Mouse (Mus musculus): ENCODE data around the gene Arhgef40. TPM values are rescaled to one million over a fixed set of nuclear protein-coding genes. Genes with fewer than 3 reads are reported as not detected.

The Arhgef40 gene
- polyA plus RNA-seq, 1 experiment from 2014 or later = 116 TPM

GRCm38 (mm10) chr14:51986153-51986505 lies 1.6 kb downstream of the Arhgef40 start:
- Histone ChIP-seq H3K9ac (peak overlapping the region; percentile 88), H3K27ac (peak overlapping the region; percentile 89), H3K4me2 (peak overlapping the region; percentile 92), H3K27me3 (no peaks in the 10 kb centered on the region), H3K36me3 (replicated peaks) (peaks cover 44% of the 10 kb centered on the region), H3K4me3 (replicated peaks) (peak overlapping the region; percentile 73), H3K4me1 (peaks cover 46% of the 10 kb centered on the region), H3K9me3 (no peaks in the 10 kb centered on the region)
- no peak for ATAC-seq (ENCODE audit: low FRiP score)
- 1% methylated on average over 7 of the region's 7 CpGs for WGBS

GRCm38 (mm10) chr14:51987177-51987576 lies 2.7 kb downstream of the Arhgef40 start:
- H3K9me3 ChIP-seq = no peaks in the 10 kb centered on the region

DNA sequence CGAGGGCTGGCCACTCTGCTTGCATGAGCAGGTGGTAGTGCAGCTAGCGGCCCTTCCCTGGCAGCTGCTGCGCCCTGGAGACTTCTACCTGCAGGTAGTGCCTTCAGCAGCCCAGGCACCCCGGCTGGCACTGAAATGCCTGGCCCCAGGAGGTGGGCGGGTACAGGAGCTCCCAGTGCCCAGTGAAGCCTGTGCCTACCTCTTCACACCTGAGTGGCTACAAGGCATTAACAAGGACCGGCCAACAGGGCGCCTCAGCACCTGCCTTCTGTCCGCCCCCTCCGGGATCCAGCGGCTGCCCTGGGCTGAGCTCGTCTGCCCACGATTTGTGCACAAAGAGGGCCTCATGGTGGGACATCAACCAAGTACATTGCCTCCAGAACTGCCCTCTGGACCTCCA lies 4.2 kb downstream of the Arhgef40 start:
- Histone ChIP-seq H3K9ac (no peak overlapping the region), H3K27ac (no peak overlapping the region), H3K27me3 (no peaks in the 10 kb centered on the region), H3K4me1 (peaks cover 43% of the 10 kb centered on the region), H3K36me3 (replicated peaks) (peaks cover 66% of the 10 kb centered on the region), H3K9me3 (no peaks in the 10 kb centered on the region), H3K4me3 (replicated peaks) (no peak overlapping the region), H3K4me2 (no peak overlapping the region)
- WGBS = 80% methylated on average over 12 of the region's 12 CpGs
- no peak for ATAC-seq (ENCODE audit: low FRiP score)

More at GRCm38 (mm10) chr14:51987177-51987576, 2.7 kb downstream of the Arhgef40 start:
- H3K27ac ChIP-seq = no peak overlapping the region
- H3K4me1 ChIP-seq = peaks cover 46% of the 10 kb centered on the region
- H3K4me2 ChIP-seq = no peak overlapping the region
- 91% methylated on average over 6 of the region's 6 CpGs for WGBS
- no peak overlapping the region for H3K9ac ChIP-seq
- no peaks in the 10 kb centered on the region for H3K27me3 ChIP-seq
- no peak overlapping the region for H3K4me3 ChIP-seq (replicated peaks)
- H3K36me3 ChIP-seq (replicated peaks) = peaks cover 54% of the 10 kb centered on the region
- ATAC-seq (ENCODE audit: low FRiP score) = no peak

- no peaks in the 10 kb centered on the region for H3K9me3 ChIP-seq
- H3K4me2 ChIP-seq = no peak overlapping the region
- H3K4me3 ChIP-seq (replicated peaks) = no peak overlapping the region
- H3K4me1 ChIP-seq = peaks cover 36% of the 10 kb centered on the region
- no peaks in the 10 kb centered on the region for H3K27me3 ChIP-seq
- 0 out of 2 replicates have a peak overlapping the region, but pooled peaks have one; percentile 17 for H3K9ac ChIP-seq
- no peak for ATAC-seq (ENCODE audit: low FRiP score)
- 67% methylated on average over 12 of the region's 12 CpGs for WGBS
- H3K27ac ChIP-seq = no peak overlapping the region
- H3K36me3 ChIP-seq (replicated peaks) = peaks cover 74% of the 10 kb centered on the region
Measured at GRCm38 (mm10) chr14:51989461-51989970, 5.0 kb downstream of the Arhgef40 start.

DNA sequence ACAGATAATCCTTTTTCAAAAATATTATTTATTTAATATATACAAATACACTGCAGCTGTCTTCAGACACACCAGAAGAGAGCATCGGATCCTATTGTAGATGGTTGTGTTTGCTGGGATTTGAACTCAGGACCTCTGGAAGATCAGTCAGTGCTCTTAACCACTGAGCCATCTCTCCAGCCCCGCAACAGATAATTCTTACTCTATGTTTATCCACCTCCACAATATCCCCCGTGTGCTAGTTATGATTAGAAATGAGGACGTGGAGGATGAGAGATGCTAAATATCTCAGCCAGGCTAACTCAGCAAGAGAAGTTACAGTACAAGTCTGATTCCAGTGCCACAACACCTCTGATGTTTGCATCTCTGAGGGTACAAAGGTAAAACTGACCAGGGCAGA lies 9.9 kb downstream of the Arhgef40 start:
- ATAC-seq (ENCODE audit: low FRiP score) = no peak
- Histone ChIP-seq H3K9ac (no peak overlapping the region), H3K27me3 (no peaks in the 10 kb centered on the region), H3K27ac (no peak overlapping the region), H3K36me3 (replicated peaks) (peaks cover 93% of the 10 kb centered on the region), H3K4me3 (replicated peaks) (no peak overlapping the region), H3K4me2 (no peak overlapping the region), H3K9me3 (no peaks in the 10 kb centered on the region), H3K4me1 (peaks cover 4% of the 10 kb centered on the region)
- 86% methylated on average over 4 of the region's 4 CpGs for WGBS

DNA sequence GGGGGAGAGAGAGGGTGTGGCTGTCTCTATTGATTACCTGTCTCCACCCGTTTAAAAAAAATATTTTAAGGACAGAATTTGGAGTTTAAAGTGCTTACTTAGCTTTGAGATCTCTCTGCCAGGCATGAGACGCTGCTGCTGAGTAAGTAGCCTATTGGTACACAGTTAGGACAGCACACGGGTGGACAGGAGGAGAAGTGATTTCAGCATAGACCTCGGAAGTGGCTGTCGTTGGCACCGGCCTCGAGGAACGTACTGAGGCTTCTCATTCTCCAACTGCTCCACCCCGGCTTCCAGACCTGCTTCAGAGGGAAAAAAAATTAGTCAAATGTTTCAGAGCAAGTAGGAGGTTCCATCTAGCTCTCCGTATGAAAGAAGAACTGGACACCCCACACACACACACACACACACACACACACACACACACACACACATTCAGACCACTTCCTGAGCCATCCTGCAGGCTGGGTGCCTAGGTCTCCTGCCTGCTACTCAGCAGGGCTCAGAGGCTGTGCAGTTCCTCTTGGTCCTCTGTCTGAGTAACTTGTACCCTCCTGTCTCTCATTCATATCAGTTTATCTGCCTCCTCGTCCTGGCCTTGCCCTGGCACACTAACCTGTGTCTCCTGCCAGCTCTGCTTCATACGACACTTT lies 10.8 kb downstream of the Arhgef40 start:
- Histone ChIP-seq H3K36me3 (replicated peaks) (peaks cover 93% of the 10 kb centered on the region), H3K4me1 (no peaks in the 10 kb centered on the region; the same call in 1 of the 2 replicates), H3K9ac (no peak overlapping the region), H3K27me3 (no peaks in the 10 kb centered on the region), H3K9me3 (no peaks in the 10 kb centered on the region), H3K4me3 (replicated peaks) (no peak overlapping the region), H3K4me2 (no peak overlapping the region), H3K27ac (no peak overlapping the region)
- no peak for ATAC-seq (ENCODE audit: low FRiP score)
- WGBS = 90% methylated on average over 12 of the region's 12 CpGs

DNA sequence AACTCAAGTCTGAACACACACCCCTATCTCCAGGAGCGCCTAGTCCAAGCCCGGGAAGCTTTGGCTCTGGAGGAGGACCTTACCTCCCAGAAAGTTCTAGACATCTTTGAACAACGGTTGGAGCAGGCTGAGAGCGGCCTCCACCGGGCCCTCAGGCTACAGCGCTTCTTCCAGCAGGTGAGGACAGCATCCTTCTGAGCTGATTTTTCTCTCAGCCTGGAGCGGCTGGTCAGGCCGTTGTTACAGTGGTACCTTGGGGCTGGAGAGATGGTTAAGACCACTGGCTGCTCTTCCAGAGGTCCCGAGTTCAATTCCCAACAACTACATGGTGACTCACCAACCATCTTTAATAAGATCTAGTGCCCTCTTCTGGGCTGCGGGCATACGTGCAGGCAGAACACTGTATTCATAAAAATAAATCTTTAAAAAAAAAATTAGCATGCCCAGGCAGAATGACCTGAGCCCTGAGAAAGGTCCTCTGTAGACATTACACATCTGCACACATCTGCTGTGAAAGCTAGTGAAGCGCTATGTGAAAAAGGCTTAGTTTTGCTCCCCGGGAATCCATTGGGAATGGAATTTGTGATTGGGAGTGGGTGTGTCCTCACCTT lies 11.8 kb downstream of the Arhgef40 start:
- no peak overlapping the region for H3K9ac ChIP-seq
- H3K4me1 ChIP-seq = no peaks in the 10 kb centered on the region; the same call in 1 of the 2 replicates
- WGBS = 88% methylated on average over 13 of the region's 13 CpGs
- H3K27me3 ChIP-seq = no peaks in the 10 kb centered on the region
- no peak overlapping the region for H3K4me2 ChIP-seq
- H3K27ac ChIP-seq = 0 out of 2 replicates have a peak overlapping the region, but pooled peaks have one; percentile 19
- H3K36me3 ChIP-seq (replicated peaks) = peaks cover 90% of the 10 kb centered on the region
- 0 out of 2 replicates have a peak, but pooled peaks have one; percentile 19 for ATAC-seq (ENCODE audit: low FRiP score)
- no peak overlapping the region for H3K4me3 ChIP-seq (replicated peaks)
- no peaks in the 10 kb centered on the region for H3K9me3 ChIP-seq

- ATAC-seq (ENCODE audit: low FRiP score) = 0 out of 2 replicates have a peak, but pooled peaks have one; percentile 25
- Histone ChIP-seq H3K36me3 (replicated peaks) (peaks cover 88% of the 10 kb centered on the region), H3K4me2 (no peak overlapping the region), H3K27me3 (no peaks in the 10 kb centered on the region), H3K4me1 (no peaks in the 10 kb centered on the region; the same call in 1 of the 2 replicates), H3K27ac (0 out of 2 replicates have a peak overlapping the region, but pooled peaks have one; percentile 19), H3K9ac (no peak overlapping the region), H3K9me3 (no peaks in the 10 kb centered on the region), H3K4me3 (replicated peaks) (no peak overlapping the region)
- WGBS = 71% methylated on average over 17 of the region's 17 CpGs
Measured at GRCm38 (mm10) chr14:51996866-51997265, 12.3 kb downstream of the Arhgef40 start.

- ATAC-seq (ENCODE audit: low FRiP score) = no peak
- Histone ChIP-seq H3K4me1 (no peaks in the 10 kb centered on the region; the same call in 1 of the 2 replicates), H3K9me3 (no peaks in the 10 kb centered on the region), H3K27me3 (no peaks in the 10 kb centered on the region), H3K27ac (no peak overlapping the region), H3K4me2 (no peak overlapping the region), H3K36me3 (replicated peaks) (peaks cover 88% of the 10 kb centered on the region), H3K4me3 (replicated peaks) (no peak overlapping the region), H3K9ac (no peak overlapping the region)
- WGBS = 93% methylated on average over 14 of the region's 14 CpGs
Measured at GRCm38 (mm10) chr14:51997483-51997882, 13.0 kb downstream of the Arhgef40 start.

- peaks cover 81% of the 10 kb centered on the region for H3K36me3 ChIP-seq (replicated peaks)
- H3K27me3 ChIP-seq = no peaks in the 10 kb centered on the region
- H3K4me1 ChIP-seq = peaks cover 56% of the 10 kb centered on the region
- H3K27ac ChIP-seq = peak overlapping the region; percentile 93
- peak overlapping the region; percentile 46 for H3K4me2 ChIP-seq
- WGBS = 13% methylated on average over 16 of the region's 16 CpGs
- H3K4me3 ChIP-seq (replicated peaks) = peak overlapping the region; percentile 22
- H3K9ac ChIP-seq = peak overlapping the region; percentile 42; the same call in 1 of the 2 replicates
- H3K9me3 ChIP-seq = no peaks in the 10 kb centered on the region
- ATAC-seq (ENCODE audit: low FRiP score) = peak; percentile 86
Measured at GRCm38 (mm10) chr14:52003981-52004495, 19.5 kb downstream of the Arhgef40 start.

DNA sequence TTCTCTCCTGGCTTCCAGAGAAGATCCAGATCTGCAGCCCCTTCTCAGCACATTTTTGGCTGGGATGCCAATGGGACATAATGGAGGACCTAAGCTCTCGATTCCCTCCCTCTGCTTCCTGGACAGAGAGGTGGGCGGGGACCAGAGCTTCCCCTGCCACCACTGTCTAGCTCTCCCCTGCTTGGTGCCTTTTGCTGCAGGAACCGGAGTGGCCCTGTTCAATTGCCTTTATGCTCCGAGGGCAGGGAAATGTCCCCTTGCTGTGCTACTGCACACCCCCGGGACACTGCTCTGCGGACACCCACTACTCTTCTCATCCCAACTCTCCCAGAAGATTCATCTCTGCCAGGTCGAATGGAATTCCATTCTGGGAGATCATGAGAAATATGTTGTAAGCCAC lies 20.6 kb downstream of the Arhgef40 start:
- Histone ChIP-seq H3K4me3 (replicated peaks) (no peak overlapping the region), H3K9ac (peak overlapping the region; percentile 42; the same call in 1 of the 2 replicates), H3K4me2 (0 out of 2 replicates have a peak overlapping the region, but pooled peaks have one; percentile 46), H3K27me3 (no peaks in the 10 kb centered on the region), H3K9me3 (no peaks in the 10 kb centered on the region), H3K27ac (peak overlapping the region; percentile 93), H3K4me1 (peaks cover 68% of the 10 kb centered on the region), H3K36me3 (replicated peaks) (peaks cover 78% of the 10 kb centered on the region)
- ATAC-seq (ENCODE audit: low FRiP score) = no peak
- 70% methylated on average over 7 of the region's 7 CpGs for WGBS

- Histone ChIP-seq H3K4me1 (peaks cover 70% of the 10 kb centered on the region), H3K4me2 (no peak overlapping the region), H3K27me3 (no peaks in the 10 kb centered on the region), H3K27ac (0 out of 2 replicates have a peak overlapping the region, but pooled peaks have one; percentile 66), H3K9ac (no peak overlapping the region), H3K36me3 (replicated peaks) (peaks cover 73% of the 10 kb centered on the region), H3K9me3 (no peaks in the 10 kb centered on the region), H3K4me3 (replicated peaks) (no peak overlapping the region)
- 76% methylated on average over 6 of the region's 6 CpGs for WGBS
- ATAC-seq (ENCODE audit: low FRiP score) = no peak
Measured at GRCm38 (mm10) chr14:52005616-52006015, 21.1 kb downstream of the Arhgef40 start.

Data from forebrain, embryonic 12.5 days (tissue).